ENCODE assay signal across 31 mouse cellular contexts in the genomic region with DNA sequence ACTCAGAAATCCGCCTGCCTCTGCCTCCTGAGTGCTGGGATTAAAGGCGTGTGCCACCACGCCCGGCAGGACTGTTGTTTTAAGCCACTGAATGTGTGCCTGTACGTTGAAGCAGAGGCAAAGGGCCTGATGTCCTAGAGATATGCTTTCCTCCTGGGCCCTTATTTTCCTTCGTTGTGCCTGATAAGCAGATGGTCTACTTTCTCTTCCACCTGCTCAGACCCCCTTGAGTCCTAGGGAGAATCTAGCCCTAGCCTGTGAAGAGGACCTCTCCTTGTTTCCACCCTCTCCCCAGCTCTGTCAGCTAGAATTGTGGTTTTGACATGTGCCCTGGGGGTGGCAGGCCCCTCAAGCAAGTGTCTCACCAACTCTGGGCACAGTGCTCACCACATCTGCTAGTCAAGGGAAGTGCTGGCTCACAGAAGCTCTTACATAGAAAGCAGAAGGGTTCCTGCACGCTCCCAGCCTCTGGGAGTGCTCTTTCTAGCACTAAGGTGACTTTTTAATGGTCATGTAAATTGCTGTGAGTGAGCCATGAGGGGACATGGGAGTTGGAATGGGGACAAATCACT. TPM values are rescaled to one million over a fixed set of nuclear protein-coding genes. Genes with fewer than 3 reads are reported as not detected.
A peak's percentile ranks its signal among the peaks of the same experiment; 100 is the strongest.
DNase-seq lines count a peak whose midpoint lies in the region; ATAC-seq and TF ChIP-seq lines count a peak whose summit lies in the region.
"Had no signal": no experiment of that assay in that cellular context is flagged by ENCODE, and none has a peak within 500 bp of the region (broad histone marks: within the 10 kb centered on the region; RNA-seq: fewer than 3 reads in every experiment).

No protein-coding gene starts in this region.

- 0 out of 2 replicates have a peak, but pooled peaks cover 6% of the 10 kb centered on the region for H3K4me1 ChIP-seq in liver, embryonic 11.5 days (replicated peaks; ENCODE audit: control insufficient read depth, insufficient read depth, low read length)
- H3K4me1 ChIP-seq in liver, postnatal 0 days (ENCODE audit: insufficient read depth): no peaks in the 10 kb centered on the region
- H3K4me1 ChIP-seq in neural tube, embryonic 15.5 days: no peaks in the 10 kb centered on the region
- H3K4me1 ChIP-seq: forebrain, embryonic 15.5 days; heart, embryonic 13.5 days; megakaryocyte, embryonic 14.5 days; neural tube, embryonic 12.5 days; stomach, embryonic 15.5 days had no signal

- H3K27ac ChIP-seq in liver, embryonic 11.5 days (ENCODE audit: low read depth, low read length): peak overlapping the region; percentile 60
- H3K27ac ChIP-seq in liver, postnatal 0 days (ENCODE audit: low read depth): peak overlapping the region; percentile 52; the same call in 1 of the 2 replicates
- no peak overlapping the region for H3K27ac ChIP-seq in neural tube, embryonic 15.5 days (replicated peaks)
- H3K27ac ChIP-seq: forebrain, embryonic 15.5 days; heart, adult 2 months; heart, embryonic 13.5 days; hindbrain, embryonic 14.5 days; neural tube, embryonic 12.5 days; stomach, embryonic 15.5 days had no signal

- no peak for DNase-seq in liver, embryonic 11.5 days (ENCODE audit: low spot score)
- DNase-seq in liver: no peak
- DNase-seq in liver, postnatal 0 days: no peak
- no peak for DNase-seq in embryo, embryonic 10 days (ENCODE audit: low spot score)
- no peak for DNase-seq in urinary bladder, postnatal 36 days (ENCODE audit: low spot score in 2 of 2)
- DNase-seq: adrenal gland, postnatal 36 days; cerebellum, adult 18-20 months; cerebellum, postnatal 25 days; gastrocnemius, postnatal 25 days; heart, adult 2 months; kidney, adult 2 months; kidney, postnatal 10 days; lung, adult 18-20 months; lung, postnatal 10 days; midbrain, embryonic 14.5 days; right cerebral cortex, adult 18-20 months; right cerebral cortex, postnatal 4 days; thymus, postnatal 25 days had no signal

- no peak overlapping the region for H3K9ac ChIP-seq in liver, embryonic 11.5 days (ENCODE audit: low read depth, low read length)
- H3K9ac ChIP-seq in liver, postnatal 0 days (replicated peaks): no peak overlapping the region
- no peak overlapping the region for H3K9ac ChIP-seq in neural tube, embryonic 15.5 days (replicated peaks)
- H3K9ac ChIP-seq: forebrain, embryonic 15.5 days; heart, embryonic 13.5 days; hindbrain, embryonic 14.5 days; neural tube, embryonic 12.5 days; stomach, embryonic 15.5 days had no signal

- H3K9me3 ChIP-seq in liver, embryonic 11.5 days (ENCODE audit: control insufficient read depth, low read length): no peaks in the 10 kb centered on the region
- H3K9me3 ChIP-seq in liver, postnatal 0 days (ENCODE audit: low read length): no peaks in the 10 kb centered on the region
- H3K9me3 ChIP-seq in neural tube, embryonic 15.5 days (replicated peaks): no peaks in the 10 kb centered on the region
- H3K9me3 ChIP-seq: forebrain, embryonic 15.5 days; heart, embryonic 13.5 days; stomach, embryonic 15.5 days had no signal

- 47% methylated on average over 7 of the region's 7 CpGs for WGBS in liver, embryonic 11.5 days
- 55% methylated on average over 7 of the region's 7 CpGs for WGBS in liver, postnatal 0 days (ENCODE audit: insufficient replicate concordance)
- 83% methylated on average over 7 of the region's 7 CpGs for WGBS in neural tube, embryonic 15.5 days

- no peak overlapping the region for H3K4me2 ChIP-seq in liver, embryonic 11.5 days
- H3K4me2 ChIP-seq in liver, postnatal 0 days (ENCODE audit: low read depth, low read length): no peak overlapping the region
- H3K4me2 ChIP-seq in neural tube, embryonic 15.5 days: no peak overlapping the region
- H3K4me2 ChIP-seq: forebrain, embryonic 15.5 days; heart, embryonic 13.5 days; hindbrain, embryonic 14.5 days; neural tube, embryonic 12.5 days; stomach, embryonic 15.5 days had no signal

- no peaks in the 10 kb centered on the region for H3K36me3 ChIP-seq in liver, embryonic 11.5 days (ENCODE audit: control insufficient read depth, insufficient read depth, low read length)
- no peaks in the 10 kb centered on the region for H3K36me3 ChIP-seq in liver, postnatal 0 days (replicated peaks; ENCODE audit: insufficient read depth, low read length)
- H3K36me3 ChIP-seq in neural tube, embryonic 15.5 days: no peaks in the 10 kb centered on the region
- H3K36me3 ChIP-seq: forebrain, embryonic 15.5 days; heart, embryonic 13.5 days; neural tube, embryonic 12.5 days; stomach, embryonic 15.5 days had no signal

- ATAC-seq in liver, embryonic 11.5 days (replicated peaks; ENCODE audit: low FRiP score): peak; percentile 84
- ATAC-seq in hematopoietic stem cell, adult 5-6 weeks (replicated peaks in 1 of 2; ENCODE audit: insufficient read depth in 1 of 2, low FRiP score in 2 of 2, low TSS enrichment in 1 of 2, low read depth in 1 of 2, poor library complexity in 2 of 2, severe bottlenecking in 2 of 2): peak; percentile 34 to 66; a peak in 3 of 4 replicates
- ATAC-seq in liver, postnatal 0 days: peak; percentile 72
- no peak for ATAC-seq in neural tube, embryonic 15.5 days (ENCODE audit: low FRiP score)
- ATAC-seq: forebrain, embryonic 15.5 days; inflammation-experienced regulatory T-cells, adult 6 months; Patski had no signal

- H3K4me3 ChIP-seq in liver, embryonic 11.5 days (ENCODE audit: low read depth, low read length): no peak overlapping the region
- H3K4me3 ChIP-seq in liver, postnatal 0 days (ENCODE audit: low read depth, low read length): no peak overlapping the region
- H3K4me3 ChIP-seq in neural tube, embryonic 15.5 days (replicated peaks): no peak overlapping the region
- H3K4me3 ChIP-seq: forebrain, embryonic 15.5 days; heart, adult 2 months; heart, embryonic 13.5 days; megakaryocyte, embryonic 14.5 days; neural tube, embryonic 12.5 days; stomach, embryonic 15.5 days had no signal

- TF ChIP-seq EP300 in liver, postnatal 0 days (IDR thresholded peaks at IDR 0.05; ENCODE audit: low read depth): peak; percentile 69; the same call in 1 of the 2 replicates

- TF ChIP-seq CTCF in liver, postnatal 0 days (IDR thresholded peaks at IDR 0.05; ENCODE audit: low read depth): 0 out of 2 replicates have a peak, but pooled peaks have one; percentile 4

- H3K27me3 ChIP-seq in liver, embryonic 11.5 days (replicated peaks; ENCODE audit: control insufficient read depth, insufficient read depth, low read length): no peaks in the 10 kb centered on the region
- no peaks in the 10 kb centered on the region for H3K27me3 ChIP-seq in liver, postnatal 0 days (ENCODE audit: insufficient read depth, low read length)
- no peaks in the 10 kb centered on the region for H3K27me3 ChIP-seq in neural tube, embryonic 15.5 days (replicated peaks)
- H3K27me3 ChIP-seq: forebrain, embryonic 15.5 days; neural tube, embryonic 12.5 days; Patski; stomach, embryonic 15.5 days had no signal

RNA-seq across cellular contexts. Expression of gene Fcnb, which starts 9.0 kb away (rescaled TPM):
- 4.1 and 5.6 TPM in 2 replicates for polyA plus RNA-seq in liver, embryonic 11.5 days (2014; fragmentation: Nextera tagmentation; extraction: Ambion mirVana)
- 30.2 and 77.4 TPM in 2 replicates for total RNA-seq in hematopoietic stem cell, adult 5-6 weeks (2017)
- polyA plus RNA-seq in liver, postnatal 0 days (2015; fragmentation: Nextera tagmentation; extraction: Ambion mirVana): 56.1 and 57.0 TPM in 2 replicates
- 0.52 TPM in 1 of 2 replicates, not detected in the other for polyA plus RNA-seq in neural tube, embryonic 15.5 days (2015; fragmentation: Nextera tagmentation; extraction: Ambion mirVana)
- total RNA-seq: adrenal gland, adult 18-20 months; adrenal gland, postnatal 36 days; gastrocnemius, postnatal 25 days; heart, adult 2 months; heart, postnatal 25 days; layer of hippocampus, postnatal 25 days had no signal
- polyA plus RNA-seq: heart, adult 2 months; inflammation-experienced regulatory T-cells, adult 6 months; kidney, adult 2 months; midbrain, embryonic 14.5 days; Patski had no signal
